Mouse (Mus musculus) midbrain, embryonic 16.5 days (tissue): ENCODE measurements around the gene Mogs. TPM values are rescaled to one million over a fixed set of nuclear protein-coding genes. Genes with fewer than 3 reads are reported as not detected.

Source experiments
- ATAC-seq: fragments of 200-750 bp; cut with Nextera tagmentation; 2 replicates; pipeline ENCODE4 v1.8.0; 2017; ENCODE audit warnings: moderate TSS enrichment
- H3K27ac ChIP-seq: fragments of 300-500 bp; sonication (generic); 2 replicates; pipeline ENCODE4 v1.5.1; 2014; ENCODE audit warnings: mild to moderate bottlenecking, low read length, mixed read lengths
- H3K27me3 ChIP-seq: fragments of 300-500 bp; sonication (generic); 2 replicates; pipeline ENCODE4 v1.6.1; 2014; ENCODE audit warnings: low read depth, low read length, mixed read lengths; ENCODE audit not compliant: control insufficient read depth, insufficient read depth
- H3K36me3 ChIP-seq: fragments of 300-500 bp; sonication (generic); 2 replicates; pipeline ENCODE4 v1.6.1; 2014; ENCODE audit warnings: mild to moderate bottlenecking, low read length, moderate library complexity, mixed read lengths; ENCODE audit not compliant: control insufficient read depth, insufficient read depth
- H3K4me1 ChIP-seq: fragments of 300-500 bp; sonication (generic); 2 replicates; pipeline ENCODE4 v1.6.1; 2014; ENCODE audit warnings: mild to moderate bottlenecking, low read length, mixed read lengths; ENCODE audit not compliant: control insufficient read depth, insufficient read depth
- H3K4me2 ChIP-seq: fragments of 300-500 bp; sonication (generic); 2 replicates; pipeline ENCODE4 v1.6.1; 2014; ENCODE audit warnings: mild to moderate bottlenecking, low read length, mixed read lengths
- H3K4me3 ChIP-seq: fragments of 300-500 bp; sonication (generic); 2 replicates; pipeline ENCODE4 v1.5.1; 2014; ENCODE audit warnings: low read depth, mild to moderate bottlenecking, low read length, moderate library complexity, mixed read lengths
- H3K9ac ChIP-seq: fragments of 300-500 bp; sonication (generic); 2 replicates; pipeline ENCODE4 v1.6.1; 2014; ENCODE audit warnings: low read depth, low read length, mixed read lengths
- H3K9me3 ChIP-seq: fragments of 300-500 bp; sonication (generic); replicated peaks from 2 replicates; pipeline ENCODE4 v1.6.1; 2014; ENCODE audit warnings: mild to moderate bottlenecking, low read length, mixed read lengths; ENCODE audit not compliant: control insufficient read depth, poor library complexity, severe bottlenecking
- WGBS: fragments of 180-500 bp; shearing (Covaris S2); extraction: QIAGEN DNeasy Blood & Tissue Kit; methylation state at CpG from one replicate; pipeline ENCODE4 v1.1.7; 2014; 5-methylcytosine and 5-hydroxymethylcytosine counted together
- polyA plus RNA-seq: library from polyadenylated mRNA; unstranded; fragments of >200 nt; fragmentation: Nextera tagmentation; extraction: Ambion mirVana; gene quantifications from 2 replicates; pipeline ENCODE4 v1.2.1, GENCODE M21; 2015

Gene Mogs
- polyA plus RNA-seq, 1 experiment from 2014 or later, result 21.6 TPM

DNA sequence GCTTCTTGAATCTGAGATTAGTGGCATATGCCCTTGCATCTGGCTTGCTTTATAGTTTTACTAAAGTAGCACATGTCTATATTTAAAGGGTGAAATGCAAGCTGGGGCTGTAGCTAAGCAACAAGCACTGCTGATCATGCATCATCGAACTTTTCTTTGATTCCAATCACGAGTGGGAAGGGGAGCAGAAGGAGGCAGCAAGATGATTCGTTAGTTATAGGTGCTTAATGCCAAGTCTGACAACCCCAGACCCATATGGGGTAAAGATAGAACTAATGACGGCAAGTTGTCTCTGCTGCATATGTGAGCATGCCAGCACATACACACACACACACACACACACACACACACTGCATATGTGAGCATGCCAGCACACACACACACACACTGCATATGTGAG is 11.1 kb upstream of the Mogs start:
- 69% methylated on average over 4 of the region's 4 CpGs for WGBS
- H3K27me3 ChIP-seq, result no peaks in the 10 kb centered on the region
- ATAC-seq, result no peak
- H3K4me3 ChIP-seq, result no peak overlapping the region
- H3K4me1 ChIP-seq, result peaks cover 26% of the 10 kb centered on the region
- no peak overlapping the region for H3K9ac ChIP-seq
- H3K36me3 ChIP-seq, result peaks cover 4% of the 10 kb centered on the region; the same call in 1 of the 2 replicates
- H3K4me2 ChIP-seq, result no peak overlapping the region
- no peak overlapping the region for H3K27ac ChIP-seq
- no peaks in the 10 kb centered on the region for H3K9me3 ChIP-seq

DNA sequence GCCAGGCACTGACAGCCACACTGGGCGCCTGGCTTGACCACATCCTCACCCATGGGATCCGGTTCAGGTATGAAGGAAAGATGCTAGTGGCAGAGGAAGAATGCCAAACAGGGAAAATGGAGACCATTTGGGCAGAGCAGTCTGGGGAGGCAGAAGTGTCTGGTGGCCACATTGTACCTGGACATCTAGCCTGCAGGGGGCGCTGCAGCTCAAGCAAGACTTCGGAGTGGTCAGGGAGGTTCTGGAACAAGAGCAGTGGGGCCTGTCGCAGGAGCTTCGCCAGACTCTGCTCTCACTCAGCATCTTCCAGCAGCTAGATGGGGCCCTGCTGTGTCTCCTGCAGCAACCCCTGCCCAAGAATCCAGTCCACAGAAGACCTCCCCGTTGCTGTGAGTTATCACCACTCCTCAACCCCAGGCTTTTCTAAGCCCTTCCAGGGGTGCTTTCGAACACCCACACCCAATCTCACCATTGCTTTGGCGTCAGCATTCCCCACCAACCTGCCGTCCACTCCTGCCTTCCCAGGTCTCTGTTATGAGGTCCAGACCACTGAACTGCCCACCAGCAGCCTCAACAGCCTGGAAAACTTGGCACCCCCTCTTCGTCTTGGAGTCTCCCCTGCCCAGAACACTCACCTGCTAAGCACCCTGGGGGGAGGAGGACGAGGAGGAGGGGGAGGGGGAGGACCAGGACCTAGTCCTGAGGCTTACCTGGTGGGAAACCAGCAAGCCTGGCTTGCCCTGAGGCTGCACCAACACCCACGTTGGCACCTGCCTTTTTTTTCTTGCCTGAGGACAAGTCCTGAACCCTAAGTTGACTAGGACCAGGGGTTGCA is 7.5 kb upstream of the Mogs start:
- ATAC-seq, result 0 out of 2 replicates have a peak, but pooled peaks have one; percentile 3
- H3K4me1 ChIP-seq, result peaks cover 27% of the 10 kb centered on the region

GRCm38 (mm10) chr6:83108762-83109668 is 6.3 kb upstream of the Mogs start, which contains the start of gene Mrpl53:
Gene Mrpl53 (plus strand): TSS chr6:83109040.
- peak within 1 kb of the TSS; percentile 86 for H3K9ac ChIP-seq
- peak within 1 kb of the TSS; percentile 71 for H3K27ac ChIP-seq
- H3K4me2 ChIP-seq, result peak within 1 kb of the TSS; percentile 96
- H3K4me3 ChIP-seq, result peak within 1 kb of the TSS; percentile 85
- peaks cover 4% of the 10 kb centered on the region; the same call in 1 of the 2 replicates for H3K36me3 ChIP-seq
- ATAC-seq, result peak; percentile 91
- under 1% methylated on average over 76 of the region's 76 CpGs for WGBS
- H3K27me3 ChIP-seq, result no peaks in the 10 kb centered on the region
- no peaks in the 10 kb centered on the region for H3K9me3 ChIP-seq
- H3K4me1 ChIP-seq, result peaks cover 19% of the 10 kb centered on the region

More for the DNA sequence above, 7.5 kb upstream of the Mogs start:
- H3K27ac ChIP-seq, result peak overlapping the region; percentile 71; the same call in 1 of the 2 replicates
- 34% methylated on average over 13 of the region's 13 CpGs for WGBS
- H3K4me3 ChIP-seq, result no peak overlapping the region
- H3K36me3 ChIP-seq, result peaks cover 4% of the 10 kb centered on the region; the same call in 1 of the 2 replicates
- peak overlapping the region; percentile 86; the same call in 1 of the 2 replicates for H3K9ac ChIP-seq
- H3K4me2 ChIP-seq, result peak overlapping the region; percentile 96
- H3K27me3 ChIP-seq, result no peaks in the 10 kb centered on the region
- H3K9me3 ChIP-seq, result no peaks in the 10 kb centered on the region

DNA sequence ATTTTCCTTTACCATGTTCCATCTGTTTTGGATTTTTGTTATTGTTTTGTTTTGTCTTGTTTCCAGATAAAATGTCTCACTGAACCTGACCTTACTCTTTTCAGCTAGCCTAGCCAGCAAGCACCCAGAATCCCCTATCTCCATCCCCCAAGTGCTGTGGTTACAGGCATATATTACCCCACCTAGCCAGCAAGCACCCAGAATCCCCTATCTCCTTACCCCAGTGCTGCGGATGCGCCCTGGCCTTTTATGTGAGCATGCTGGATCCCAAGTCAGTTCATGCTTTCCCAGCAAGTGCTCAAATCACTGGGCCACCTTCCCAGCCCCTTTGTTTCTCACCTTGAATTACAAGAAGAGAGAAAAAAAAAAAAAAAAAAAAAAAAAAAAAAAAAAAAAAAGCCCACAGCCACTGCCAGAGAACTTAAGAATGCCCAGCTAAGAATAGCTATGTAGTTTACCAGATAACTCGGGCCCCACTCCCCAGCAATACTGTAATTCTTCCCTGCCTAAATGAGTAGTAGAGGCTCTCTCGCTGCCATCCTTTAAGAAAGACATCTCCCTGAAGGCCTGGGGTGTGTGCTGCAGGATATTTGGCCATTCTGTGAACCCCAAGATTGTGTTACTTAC is 3.7 kb upstream of the Mogs start:
- WGBS, result 86% methylated on average over 4 of the region's 4 CpGs
- peaks cover 4% of the 10 kb centered on the region; the same call in 1 of the 2 replicates for H3K36me3 ChIP-seq
- H3K4me2 ChIP-seq, result no peak overlapping the region
- H3K27me3 ChIP-seq, result no peaks in the 10 kb centered on the region
- peaks cover 31% of the 10 kb centered on the region for H3K4me1 ChIP-seq
- no peak overlapping the region for H3K27ac ChIP-seq
- H3K4me3 ChIP-seq, result no peak overlapping the region
- H3K9me3 ChIP-seq, result no peaks in the 10 kb centered on the region
- H3K9ac ChIP-seq, result no peak overlapping the region
- ATAC-seq, result no peak

DNA sequence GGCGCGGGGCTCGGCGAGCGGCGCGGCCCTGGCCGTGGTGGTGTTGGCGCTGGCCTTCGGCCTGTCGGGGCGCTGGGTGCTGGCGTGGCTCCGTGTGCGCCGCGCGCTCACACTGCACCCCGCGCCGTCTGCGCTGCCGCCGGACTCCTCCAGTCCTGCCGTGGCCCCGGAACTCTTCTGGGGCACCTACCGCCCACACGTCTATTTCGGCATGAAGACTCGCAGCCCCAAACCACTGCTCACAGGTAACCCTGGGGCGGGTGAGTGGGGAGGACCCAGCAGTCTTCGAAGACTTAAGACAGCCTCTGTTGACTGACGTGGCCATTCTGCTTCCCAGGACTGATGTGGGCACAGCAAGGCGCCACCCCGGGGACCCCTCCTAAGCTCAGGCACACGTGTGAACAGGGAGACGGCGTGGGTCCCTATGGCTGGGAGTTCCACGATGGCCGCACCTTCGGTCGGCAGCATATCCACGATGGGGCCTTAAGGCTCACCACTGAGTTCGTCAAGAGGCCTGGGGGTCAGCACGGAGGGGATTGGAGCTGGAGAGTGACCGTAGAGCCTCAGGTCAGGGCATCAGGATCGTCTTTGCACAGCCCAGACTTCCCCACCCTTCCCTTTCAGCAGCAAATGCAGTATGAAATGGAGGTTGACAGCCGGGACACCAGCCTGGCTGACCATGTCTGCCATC is 531 bp downstream of the Mogs start:
- Histone ChIP-seq H3K27me3 (no peaks in the 10 kb centered on the region), H3K4me3 (peak overlapping the region; percentile 86), H3K4me2 (peak overlapping the region; percentile 95), H3K9ac (peak overlapping the region; percentile 93), H3K36me3 (peaks cover 15% of the 10 kb centered on the region), H3K27ac (peak overlapping the region; percentile 81), H3K4me1 (peaks cover 29% of the 10 kb centered on the region), H3K9me3 (no peaks in the 10 kb centered on the region)
- WGBS, result 1% methylated on average over 40 of the region's 48 CpGs
- peak; percentile 52 for ATAC-seq

GRCm38 (mm10) chr6:83116373-83117164 is 1.3 kb downstream of the Mogs start:
- WGBS, result 77% methylated on average over 11 of the region's 11 CpGs
- H3K36me3 ChIP-seq, result peaks cover 15% of the 10 kb centered on the region
- H3K4me1 ChIP-seq, result peaks cover 29% of the 10 kb centered on the region
- no peak for ATAC-seq
- peak overlapping the region; percentile 95 for H3K4me2 ChIP-seq
- H3K9me3 ChIP-seq, result no peaks in the 10 kb centered on the region
- no peak overlapping the region for H3K27ac ChIP-seq
- no peaks in the 10 kb centered on the region for H3K27me3 ChIP-seq
- H3K9ac ChIP-seq, result peak overlapping the region; percentile 93
- H3K4me3 ChIP-seq, result peak overlapping the region; percentile 86

- Histone ChIP-seq H3K4me1 (peaks cover 31% of the 10 kb centered on the region), H3K36me3 (peaks cover 15% of the 10 kb centered on the region), H3K9ac (no peak overlapping the region), H3K4me2 (no peak overlapping the region), H3K27me3 (no peaks in the 10 kb centered on the region), H3K4me3 (no peak overlapping the region), H3K27ac (no peak overlapping the region), H3K9me3 (no peaks in the 10 kb centered on the region)
- 82% methylated on average over 4 of the region's 4 CpGs for WGBS
- no peak for ATAC-seq
Measured at GRCm38 (mm10) chr6:83117165-83117438, 1.8 kb downstream of the Mogs start.

DNA sequence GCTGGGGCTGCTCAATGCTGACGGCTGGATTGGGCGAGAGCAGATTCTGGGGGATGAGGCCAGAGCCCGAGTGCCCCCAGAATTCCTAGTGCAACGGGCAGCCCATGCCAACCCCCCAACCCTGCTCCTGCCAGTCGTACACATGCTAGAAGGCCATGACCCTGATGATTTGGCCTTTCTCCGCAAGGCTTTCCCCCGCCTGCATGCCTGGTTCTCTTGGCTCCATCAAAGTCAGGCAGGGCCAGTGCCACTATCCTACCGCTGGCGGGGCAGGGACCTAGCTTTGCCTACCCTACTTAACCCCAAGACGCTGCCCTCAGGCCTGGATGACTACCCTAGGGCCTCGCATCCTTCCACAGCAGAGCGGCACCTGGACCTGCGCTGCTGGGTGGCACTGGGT is 2.3 kb downstream of the Mogs start:
- Histone ChIP-seq H3K9me3 (no peaks in the 10 kb centered on the region), H3K4me2 (no peak overlapping the region), H3K4me1 (peaks cover 37% of the 10 kb centered on the region), H3K4me3 (no peak overlapping the region), H3K36me3 (peaks cover 15% of the 10 kb centered on the region), H3K27me3 (no peaks in the 10 kb centered on the region), H3K9ac (no peak overlapping the region), H3K27ac (no peak overlapping the region)
- 93% methylated on average over 13 of the region's 13 CpGs for WGBS
- ATAC-seq, result no peak
